ENCODE assay signal across 8 mouse cellular contexts in the genomic region with DNA sequence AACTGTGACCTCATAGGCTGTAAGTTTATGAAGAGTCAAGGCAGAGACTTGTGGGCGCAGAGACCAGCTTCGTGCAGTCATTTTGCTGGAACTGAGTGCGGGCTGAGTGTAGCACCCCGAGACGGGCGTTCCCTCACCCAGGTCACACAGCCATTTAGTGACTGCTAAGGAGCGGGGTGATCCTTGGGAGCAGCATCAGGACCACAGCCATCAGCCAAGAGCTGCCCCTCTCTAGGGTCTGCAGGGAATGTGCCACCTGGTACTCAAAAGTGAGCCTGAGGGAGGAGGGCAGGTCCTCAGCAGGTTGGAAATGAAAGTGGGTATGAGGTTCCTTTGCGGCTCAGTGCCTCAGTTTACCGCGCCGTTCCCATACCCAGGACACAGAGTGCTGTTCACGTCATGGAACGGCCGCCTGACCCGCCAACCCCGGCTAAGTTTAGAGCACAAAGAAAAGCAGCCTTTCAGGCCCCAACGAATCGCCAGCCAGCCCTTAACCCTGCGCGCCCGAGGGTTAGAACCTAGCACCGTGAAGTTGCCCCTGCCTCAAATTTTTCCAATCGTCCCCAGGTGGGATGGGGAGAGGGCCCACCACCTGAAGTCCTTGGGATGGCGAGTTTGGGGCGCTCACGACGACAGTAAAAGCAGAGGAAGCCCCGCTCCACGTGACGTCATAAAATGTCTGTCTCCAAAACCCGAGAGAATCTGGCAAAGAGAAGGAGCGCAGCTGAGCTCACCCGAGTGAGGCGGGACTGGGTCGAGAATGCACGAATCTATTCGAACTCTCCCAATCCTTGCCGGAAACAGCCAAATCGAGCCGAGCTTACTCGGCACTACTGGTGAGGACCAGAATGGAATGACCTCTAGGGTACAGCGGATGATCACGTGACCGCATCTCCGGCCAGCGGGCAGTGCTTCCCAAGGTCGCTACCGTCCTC. TPM values are rescaled to one million over a fixed set of nuclear protein-coding genes. Genes with fewer than 3 reads are reported as not detected.
DNase-seq lines count a peak whose midpoint lies in the region; ATAC-seq and TF ChIP-seq lines count a peak whose summit lies in the region.

No protein-coding gene starts in this region.

- H3K27me3 ChIP-seq in C2C12 (ENCODE audit: control insufficient read depth, insufficient read depth, insufficient read length) = peaks cover 45% of the 10 kb centered on the region
- H3K27me3 ChIP-seq in embryonic facial prominence, embryonic 11.5 days (ENCODE audit: control insufficient read depth, insufficient read depth, low read length) = peaks cover 41% of the 10 kb centered on the region
- peaks cover 84% of the 10 kb centered on the region for H3K27me3 ChIP-seq in heart, embryonic 13.5 days (replicated peaks)
- peaks cover 58% of the 10 kb centered on the region for H3K27me3 ChIP-seq in kidney, embryonic 14.5 days (ENCODE audit: control insufficient read depth, insufficient read depth, low read length)
- H3K27me3 ChIP-seq in lung, postnatal 0 days (replicated peaks; ENCODE audit: insufficient read depth, low read length) = peaks cover 40% of the 10 kb centered on the region; the same call in 1 of the 2 replicates
- H3K27me3 ChIP-seq in splenic B cell, adult 2 months (ENCODE audit: control insufficient read depth, insufficient read depth, low read length, poor library complexity, severe bottlenecking) = no peaks in the 10 kb centered on the region

- H3K79me2 ChIP-seq in C2C12 (ENCODE audit: control insufficient read depth, insufficient read depth) = no peaks in the 10 kb centered on the region

- peak overlapping the region; percentile 42 for H3K4me2 ChIP-seq in embryonic facial prominence, embryonic 11.5 days (ENCODE audit: low read depth, low read length)
- H3K4me2 ChIP-seq in heart, embryonic 13.5 days = peak overlapping the region; percentile 66
- peak overlapping the region; percentile 50 for H3K4me2 ChIP-seq in kidney, embryonic 14.5 days (replicated peaks; ENCODE audit: low read depth, low read length)
- peak overlapping the region; percentile 37 for H3K4me2 ChIP-seq in lung, postnatal 0 days (replicated peaks; ENCODE audit: low read depth, low read length)

- H3K27ac ChIP-seq in embryonic facial prominence, embryonic 11.5 days (replicated peaks; ENCODE audit: low read depth, low read length) = no peak overlapping the region
- no peak overlapping the region for H3K27ac ChIP-seq in heart, embryonic 13.5 days (replicated peaks)
- H3K27ac ChIP-seq in kidney, embryonic 14.5 days (ENCODE audit: low read depth, low read length) = no peak overlapping the region
- H3K27ac ChIP-seq in lung, postnatal 0 days (ENCODE audit: low read length) = no peak overlapping the region

- no peak overlapping the region for H3ac ChIP-seq in C2C12 (ENCODE audit: control insufficient read depth, insufficient read length, low read depth)

- peak; percentile 61 for DNase-seq in T-cell, adult 2 months (ENCODE audit: low spot score)
- peak; percentile 56 for DNase-seq in embryonic facial prominence, embryonic 11.5 days (ENCODE audit: low spot score)
- DNase-seq in lung, postnatal 0 days (ENCODE audit: low spot score) = peak; percentile 41
- DNase-seq in splenic B cell, adult 2 months (ENCODE audit: low read depth, low spot score) = peak; percentile 51
- no peak for DNase-seq in frontal cortex, adult 2 months (ENCODE audit: extremely low spot score in 1 of 2, low spot score in 1 of 2)

- no peak for TF ChIP-seq EP300 in lung, postnatal 0 days (IDR thresholded peaks at IDR 0.05)

- H3K79me3 ChIP-seq in C2C12 (ENCODE audit: low read depth) = no peaks in the 10 kb centered on the region

- peak overlapping the region; percentile 34 for H3K9ac ChIP-seq in embryonic facial prominence, embryonic 11.5 days (replicated peaks; ENCODE audit: low read length)
- H3K9ac ChIP-seq in heart, embryonic 13.5 days = peak overlapping the region; percentile 72
- peak overlapping the region; percentile 40; the same call in 1 of the 2 replicates for H3K9ac ChIP-seq in kidney, embryonic 14.5 days (ENCODE audit: low read depth, low read length)
- no peak overlapping the region for H3K9ac ChIP-seq in lung, postnatal 0 days (replicated peaks; ENCODE audit: low read depth)

- TF ChIP-seq CTCF in C2C12 (IDR thresholded peaks at IDR 0.05; ENCODE audit: control insufficient read depth, insufficient read depth, insufficient read length) = no peak
- no peak for TF ChIP-seq CTCF in lung, postnatal 0 days (IDR thresholded peaks at IDR 0.05)

- no peaks in the 10 kb centered on the region for H3K9me3 ChIP-seq in embryonic facial prominence, embryonic 11.5 days (replicated peaks; ENCODE audit: control insufficient read depth, low read length)
- no peaks in the 10 kb centered on the region for H3K9me3 ChIP-seq in heart, embryonic 13.5 days
- no peaks in the 10 kb centered on the region for H3K9me3 ChIP-seq in kidney, embryonic 14.5 days (ENCODE audit: control insufficient read depth, low read length)
- no peaks in the 10 kb centered on the region for H3K9me3 ChIP-seq in lung, postnatal 0 days (ENCODE audit: low read length)

- ATAC-seq in embryonic facial prominence, embryonic 11.5 days (replicated peaks; ENCODE audit: insufficient number of reproducible peaks, low FRiP score, low TSS enrichment, low read depth) = 0 out of 2 replicates have a peak, but pooled peaks have one; percentile 21
- no peak for ATAC-seq in heart, embryonic 13.5 days (ENCODE audit: extremely low read depth, insufficient number of reproducible peaks, low FRiP score, low TSS enrichment)
- 0 out of 2 replicates have a peak, but pooled peaks have one; percentile 26 for ATAC-seq in kidney, embryonic 14.5 days (ENCODE audit: low FRiP score, low TSS enrichment)
- peak; percentile 56 for ATAC-seq in lung, postnatal 0 days

- no peak overlapping the region for H3K4me3 ChIP-seq in C2C12 (ENCODE audit: insufficient read depth, poor library complexity, severe bottlenecking)
- H3K4me3 ChIP-seq in embryonic facial prominence, embryonic 11.5 days (ENCODE audit: low read depth, low read length) = peak overlapping the region; percentile 26
- H3K4me3 ChIP-seq in heart, embryonic 13.5 days = peak overlapping the region; percentile 43
- H3K4me3 ChIP-seq in kidney, embryonic 14.5 days (ENCODE audit: low read length) = peak overlapping the region; percentile 31
- peak overlapping the region; percentile 18 for H3K4me3 ChIP-seq in lung, postnatal 0 days (ENCODE audit: low read depth, low read length)

- 3% methylated on average over 48 of the region's 48 CpGs for WGBS in embryonic facial prominence, embryonic 11.5 days
- WGBS in heart, embryonic 13.5 days = 5% methylated on average over 48 of the region's 48 CpGs
- 5% methylated on average over 48 of the region's 48 CpGs for WGBS in kidney, embryonic 14.5 days
- 6% methylated on average over 48 of the region's 48 CpGs for WGBS in lung, postnatal 0 days

- H3K4me1 ChIP-seq in embryonic facial prominence, embryonic 11.5 days (ENCODE audit: control insufficient read depth, insufficient read depth, low read length) = peaks cover 9% of the 10 kb centered on the region
- peaks cover 33% of the 10 kb centered on the region for H3K4me1 ChIP-seq in heart, embryonic 13.5 days
- H3K4me1 ChIP-seq in kidney, embryonic 14.5 days (ENCODE audit: control insufficient read depth, insufficient read depth, low read length) = peaks cover 22% of the 10 kb centered on the region
- H3K4me1 ChIP-seq in lung, postnatal 0 days (ENCODE audit: insufficient read depth, low read depth, low read length) = no peaks in the 10 kb centered on the region; the same call in 1 of the 2 replicates

- no peaks in the 10 kb centered on the region for H3K36me3 ChIP-seq in C2C12 (ENCODE audit: control insufficient read depth, insufficient read depth)
- no peaks in the 10 kb centered on the region for H3K36me3 ChIP-seq in embryonic facial prominence, embryonic 11.5 days (replicated peaks; ENCODE audit: control insufficient read depth, insufficient read depth, low read depth, low read length)
- H3K36me3 ChIP-seq in heart, embryonic 13.5 days = no peaks in the 10 kb centered on the region
- H3K36me3 ChIP-seq in kidney, embryonic 14.5 days (ENCODE audit: control insufficient read depth, insufficient read depth, low read length) = no peaks in the 10 kb centered on the region
- H3K36me3 ChIP-seq in lung, postnatal 0 days (ENCODE audit: insufficient read depth, low read length) = no peaks in the 10 kb centered on the region
- no peaks in the 10 kb centered on the region; the same call in 1 of the 2 replicates for H3K36me3 ChIP-seq in splenic B cell, adult 2 months (ENCODE audit: control insufficient read depth, insufficient read depth, low read length, poor library complexity, severe bottlenecking)

RNA-seq across cellular contexts. Expression of a gene that starts 10.6 kb away (rescaled TPM):
- 14.4 TPM for polyA plus RNA-seq in C2C12 (2012; fragmentation: generic; extraction: Trizol)
- polyA plus RNA-seq in embryonic facial prominence, embryonic 11.5 days (2014; fragmentation: Nextera tagmentation; extraction: Ambion mirVana) = 24.8 and 31.6 TPM in 2 replicates
- polyA plus RNA-seq in heart, embryonic 13.5 days (2015; fragmentation: Nextera tagmentation; extraction: Ambion mirVana) = 17.4 and 23.2 TPM in 2 replicates
- polyA plus RNA-seq in kidney, embryonic 14.5 days (2014; fragmentation: Nextera tagmentation; extraction: Ambion mirVana) = 14.3 and 16.4 TPM in 2 replicates
- 17.6 and 28.6 TPM in 2 replicates for polyA plus RNA-seq in lung, postnatal 0 days (2015; fragmentation: Nextera tagmentation; extraction: Ambion mirVana)
- 1,054 and 1,113 TPM in 2 replicates for polyA plus RNA-seq in frontal cortex, adult 2 months (2012; rRNA removed)

RNA-seq across cellular contexts. Expression of a gene that starts 16.8 kb away (rescaled TPM):
- polyA plus RNA-seq in C2C12 (2012; fragmentation: generic; extraction: Trizol) = 86.8 TPM
- 25.8 and 33.5 TPM in 2 replicates for polyA plus RNA-seq in embryonic facial prominence, embryonic 11.5 days (2014; fragmentation: Nextera tagmentation; extraction: Ambion mirVana)
- 41.6 and 48.4 TPM in 2 replicates for polyA plus RNA-seq in heart, embryonic 13.5 days (2015; fragmentation: Nextera tagmentation; extraction: Ambion mirVana)
- 47.9 and 52.7 TPM in 2 replicates for polyA plus RNA-seq in kidney, embryonic 14.5 days (2014; fragmentation: Nextera tagmentation; extraction: Ambion mirVana)
- polyA plus RNA-seq in lung, postnatal 0 days (2015; fragmentation: Nextera tagmentation; extraction: Ambion mirVana) = 57.4 and 88.8 TPM in 2 replicates
- polyA plus RNA-seq in frontal cortex, adult 2 months (2012; rRNA removed) = 47.6 and 60.6 TPM in 2 replicates

RNA-seq across cellular contexts. Expression of a gene that starts 20.4 kb away (rescaled TPM):
- 0.01 TPM for polyA plus RNA-seq in C2C12 (2012; fragmentation: generic; extraction: Trizol)
- 0.06 and 0.20 TPM in 2 replicates for polyA plus RNA-seq in embryonic facial prominence, embryonic 11.5 days (2014; fragmentation: Nextera tagmentation; extraction: Ambion mirVana)
- polyA plus RNA-seq in heart, embryonic 13.5 days (2015; fragmentation: Nextera tagmentation; extraction: Ambion mirVana) = 0.14 TPM in 1 of 2 replicates, not detected in the other
- 2.5 and 4.0 TPM in 2 replicates for polyA plus RNA-seq in kidney, embryonic 14.5 days (2014; fragmentation: Nextera tagmentation; extraction: Ambion mirVana)
- 0.93 and 2.0 TPM in 2 replicates for polyA plus RNA-seq in lung, postnatal 0 days (2015; fragmentation: Nextera tagmentation; extraction: Ambion mirVana)
- 4.6 and 5.1 TPM in 2 replicates for polyA plus RNA-seq in frontal cortex, adult 2 months (2012; rRNA removed)

RNA-seq across cellular contexts. Expression of a gene that starts 25.6 kb away (rescaled TPM):
- not detected for polyA plus RNA-seq in C2C12 (2012; fragmentation: generic; extraction: Trizol)
- not detected in 2 replicates for polyA plus RNA-seq in embryonic facial prominence, embryonic 11.5 days (2014; fragmentation: Nextera tagmentation; extraction: Ambion mirVana)
- polyA plus RNA-seq in heart, embryonic 13.5 days (2015; fragmentation: Nextera tagmentation; extraction: Ambion mirVana) = not detected in 2 replicates
- polyA plus RNA-seq in kidney, embryonic 14.5 days (2014; fragmentation: Nextera tagmentation; extraction: Ambion mirVana) = 0.23 and 0.73 TPM in 2 replicates
- polyA plus RNA-seq in lung, postnatal 0 days (2015; fragmentation: Nextera tagmentation; extraction: Ambion mirVana) = 0.50 and 0.54 TPM in 2 replicates
- 0.12 TPM in 1 of 2 replicates, not detected in the other for polyA plus RNA-seq in frontal cortex, adult 2 months (2012; rRNA removed)

RNA-seq across cellular contexts. Expression of a gene that starts 32.6 kb away (rescaled TPM):
- 71.7 TPM for polyA plus RNA-seq in C2C12 (2012; fragmentation: generic; extraction: Trizol)
- polyA plus RNA-seq in embryonic facial prominence, embryonic 11.5 days (2014; fragmentation: Nextera tagmentation; extraction: Ambion mirVana) = 30.1 and 33.4 TPM in 2 replicates
- polyA plus RNA-seq in heart, embryonic 13.5 days (2015; fragmentation: Nextera tagmentation; extraction: Ambion mirVana) = 34.9 and 36.5 TPM in 2 replicates
- polyA plus RNA-seq in kidney, embryonic 14.5 days (2014; fragmentation: Nextera tagmentation; extraction: Ambion mirVana) = 33.3 and 49.1 TPM in 2 replicates
- 28.0 and 30.5 TPM in 2 replicates for polyA plus RNA-seq in lung, postnatal 0 days (2015; fragmentation: Nextera tagmentation; extraction: Ambion mirVana)
- 180 and 183 TPM in 2 replicates for polyA plus RNA-seq in frontal cortex, adult 2 months (2012; rRNA removed)

Comparison
In these comparisons a context has a peak if more than half of its experiments do, and no peak if none do; other contexts are left out.
1. DNase-seq: peak in T-cell, adult 2 months (single experiment), embryonic facial prominence, embryonic 11.5 days (single experiment), lung, postnatal 0 days (single experiment) and splenic B cell, adult 2 months (single experiment); none in frontal cortex, adult 2 months (0 of 2).
2. RNA of a gene that starts 10.6 kb away (polyA plus RNA-seq): 1,054 to 1,113 TPM in frontal cortex, adult 2 months; 17.6 to 28.6 TPM in lung, postnatal 0 days, 24.8 to 31.6 TPM in embryonic facial prominence, embryonic 11.5 days, 17.4 to 23.2 TPM in heart, embryonic 13.5 days, 14.3 to 16.4 TPM in kidney, embryonic 14.5 days and 14.4 TPM in C2C12 (single experiment); every median in the first group is over 10 times any median in the second.
3. Peak in every context shown above with its lines, with median percentiles within 50 percentile points of each other: H3K4me2 ChIP-seq.